Mouse (Mus musculus) Patski (cell line): ENCODE data around the gene Galnt10. TPM values are rescaled to one million over a fixed set of nuclear protein-coding genes. Genes with fewer than 3 reads are reported as not detected.

Source experiments
- ATAC-seq: fragments of 100-300 bp; one replicate; pipeline ENCODE4 v1.8.0; 2021
- CTCF ChIA-PET: fragments of 350-600 bp; sonication (Branson Sonifier 250); formaldehyde crosslinking; loops from one replicate; lab custom pipeline; 2022; ENCODE audit warnings: inconsistent platforms; lab: Charles Lee
- POLR2A ChIA-PET: fragments of 350-600 bp; sonication (Branson Sonifier 250); formaldehyde crosslinking; loops from one replicate; lab custom pipeline; 2022; ENCODE audit warnings: antibody characterized with exemption, inconsistent platforms; lab: Charles Lee
- DNase-seq: peaks from one replicate; pipeline ENCODE4 v3.0.0-alpha.2; 2011; ENCODE audit warnings: low read depth, low spot score
- H3K27me3 ChIP-seq: fragments of 371-371 bp; one replicate; pipeline ENCODE4 v1.5.1; 2021
- CTCF ChIP-seq: fragments of 100-300 bp; IDR thresholded peaks from one replicate; pipeline ENCODE4 v1.5.1; 2021
- in situ Hi-C: fragments of 300-500 bp; cut with MboI; formaldehyde crosslinking; loops from 3 replicates; pipeline ENCODE4 v1.11.1; 2018; ENCODE audit warnings: low pct_unique_long_range_greater_than_20kb, mixed read lengths
- polyA plus RNA-seq: library from polyadenylated mRNA; unstranded; gene quantifications from one replicate; pipeline ENCODE4 v1.2.3, GENCODE M21; 2021

Galnt10 gene
- polyA plus RNA-seq: 74.9 TPM

- POLR2A ChIA-PET: interaction anchor here (0.8 to 1.2 kb wide), 4 partner anchors 17 to 87 kb away, joined by 3 to 4 read pairs (median 3); no protein-coding TSS in a partner anchor
- in situ Hi-C loops: loop anchor here (5.0 kb wide), 1 partner anchor 62 kb away; no protein-coding TSS in a partner anchor
Measured at GRCm38 (mm10) chr11:57645018-57645559, at the start of gene Galnt10. TSS of gene Galnt10 (plus strand) at chr11:57645442.

GRCm38 (mm10) chr11:57595899-57596298 lies 49.3 kb upstream of the Galnt10 start:
- no peaks in the 10 kb centered on the region for H3K27me3 ChIP-seq
- no peak for ATAC-seq
- POLR2A ChIA-PET: no interaction called here
- no peak for DNase-seq
- no peak for TF ChIP-seq CTCF
- CTCF ChIA-PET: no interaction called here
- in situ Hi-C loops: no loop called here

More at GRCm38 (mm10) chr11:57645018-57645559, at the start of gene Galnt10:
- peak; percentile 90 for ATAC-seq
- H3K27me3 ChIP-seq: no peaks in the 10 kb centered on the region
- DNase-seq: peak; percentile 63
- CTCF ChIA-PET: interaction anchor here (1.2 to 1.3 kb wide), 2 partner anchors 30 to 96 kb away, joined by 3 to 7 read pairs; no protein-coding TSS in a partner anchor
- TF ChIP-seq CTCF: no peak

GRCm38 (mm10) chr11:57598161-57598560 lies 47.1 kb upstream of the Galnt10 start:
- no peaks in the 10 kb centered on the region for H3K27me3 ChIP-seq
- CTCF ChIA-PET: interaction anchor here (1.1 kb wide), 1 partner anchor 180 kb away, joined by 3 read pairs; no protein-coding TSS in a partner anchor
- POLR2A ChIA-PET: no interaction called here
- ATAC-seq: no peak
- in situ Hi-C loops: no loop called here
- no peak for DNase-seq
- TF ChIP-seq CTCF: no peak

- DNase-seq (no peak), ATAC-seq (no peak)
- TF ChIP-seq CTCF: no peak
- ChIA-PET CTCF (no interaction called here), POLR2A (no interaction called here)
- H3K27me3 ChIP-seq: peaks cover 3% of the 10 kb centered on the region
- in situ Hi-C loops: no loop called here
Measured at GRCm38 (mm10) chr11:57599304-57599703, 45.9 kb upstream of the Galnt10 start.

DNA sequence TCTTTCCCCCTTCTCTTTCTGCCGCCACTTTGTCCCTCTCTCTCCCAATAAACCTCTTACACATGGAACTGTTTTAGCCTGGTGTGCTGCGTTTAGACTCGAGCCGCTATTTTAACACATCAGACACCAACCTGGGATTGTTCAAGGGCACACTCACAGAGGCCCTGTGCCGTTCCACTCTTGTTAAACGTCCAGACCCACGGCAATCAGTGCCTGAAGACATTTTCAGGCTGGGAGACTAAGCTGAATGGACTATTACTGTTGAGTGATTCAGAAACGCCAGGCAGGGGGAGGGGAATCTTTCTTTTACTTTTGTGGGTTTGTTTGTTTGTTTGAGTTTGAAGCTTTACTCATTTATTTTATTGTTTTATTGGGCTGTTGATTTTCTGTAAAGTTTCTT lies 45.1 kb upstream of the Galnt10 start:
- ChIA-PET POLR2A (no interaction called here), CTCF (no interaction called here)
- in situ Hi-C loops: no loop called here
- no peak for DNase-seq
- no peak for ATAC-seq
- H3K27me3 ChIP-seq: peaks cover 3% of the 10 kb centered on the region
- no peak for TF ChIP-seq CTCF

DNA sequence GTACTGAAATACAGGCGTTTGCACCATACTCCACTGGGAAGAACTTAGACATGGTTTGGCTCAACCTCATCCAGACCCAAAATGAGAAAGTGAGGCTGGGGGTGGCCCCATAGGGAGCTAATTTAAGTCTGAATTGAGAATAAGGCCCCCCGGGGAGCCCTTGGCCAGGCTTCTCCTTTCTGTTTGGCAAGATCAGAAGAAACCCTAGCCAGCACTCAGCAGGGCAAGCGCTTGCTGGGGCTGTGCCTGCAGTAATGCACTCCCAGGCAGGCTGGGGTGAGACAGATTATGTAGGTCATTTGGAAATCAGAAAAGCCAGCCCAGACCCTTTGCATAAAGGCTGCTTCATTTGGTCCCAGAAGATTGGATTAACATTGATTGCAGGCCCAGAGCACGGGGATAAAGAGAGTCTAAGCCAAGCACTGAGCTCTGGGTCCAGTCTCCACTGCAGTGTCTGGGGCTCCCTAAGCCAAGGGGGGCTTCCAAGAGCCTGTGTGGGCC lies 44.6 kb upstream of the Galnt10 start:
- ChIA-PET CTCF (no interaction called here), POLR2A (no interaction called here)
- DNase-seq (no peak), ATAC-seq (no peak)
- in situ Hi-C loops: no loop called here
- peaks cover 3% of the 10 kb centered on the region for H3K27me3 ChIP-seq
- TF ChIP-seq CTCF: no peak

DNA sequence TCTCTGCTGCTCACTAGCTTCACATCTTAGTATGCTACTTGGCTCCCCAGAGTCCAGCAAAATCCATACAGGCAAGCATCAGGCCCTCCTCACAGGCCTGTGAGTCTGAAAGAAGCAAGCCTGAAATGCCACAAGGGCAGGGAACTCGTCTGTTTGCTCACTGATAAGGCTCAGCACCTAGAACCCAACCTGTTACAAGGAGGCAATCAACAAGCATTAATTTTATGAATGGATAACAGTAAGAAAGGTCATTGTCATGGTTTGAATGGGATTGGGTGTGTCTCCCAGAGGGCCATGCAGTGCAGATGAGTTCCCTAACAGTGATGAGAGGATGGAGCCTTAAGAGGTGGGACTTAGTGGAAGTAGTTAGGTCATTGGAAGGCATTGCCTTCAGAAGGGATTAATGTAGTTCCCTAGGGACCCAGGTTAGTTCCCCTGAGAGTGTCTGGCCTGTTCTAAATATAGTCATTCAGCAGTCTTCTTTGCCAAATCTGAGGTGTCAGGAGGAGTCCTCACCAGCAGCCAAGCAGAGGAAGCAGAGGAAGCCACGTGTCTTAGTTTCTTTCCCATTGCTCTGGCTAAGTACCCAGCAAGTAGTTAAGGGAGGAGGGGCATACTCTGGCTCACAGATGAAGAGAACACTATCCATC lies 43.3 kb upstream of the Galnt10 start:
- ChIA-PET POLR2A (no interaction called here), CTCF (no interaction called here)
- ATAC-seq: no peak
- no peak for TF ChIP-seq CTCF
- in situ Hi-C loops: no loop called here
- no peak for DNase-seq
- H3K27me3 ChIP-seq: peaks cover 3% of the 10 kb centered on the region

GRCm38 (mm10) chr11:57605086-57605485 lies 40.2 kb upstream of the Galnt10 start:
- in situ Hi-C loops: no loop called here
- ChIA-PET POLR2A (no interaction called here), CTCF (no interaction called here)
- no peak for TF ChIP-seq CTCF
- H3K27me3 ChIP-seq: peaks cover 3% of the 10 kb centered on the region
- DNase-seq (no peak), ATAC-seq (no peak)

DNA sequence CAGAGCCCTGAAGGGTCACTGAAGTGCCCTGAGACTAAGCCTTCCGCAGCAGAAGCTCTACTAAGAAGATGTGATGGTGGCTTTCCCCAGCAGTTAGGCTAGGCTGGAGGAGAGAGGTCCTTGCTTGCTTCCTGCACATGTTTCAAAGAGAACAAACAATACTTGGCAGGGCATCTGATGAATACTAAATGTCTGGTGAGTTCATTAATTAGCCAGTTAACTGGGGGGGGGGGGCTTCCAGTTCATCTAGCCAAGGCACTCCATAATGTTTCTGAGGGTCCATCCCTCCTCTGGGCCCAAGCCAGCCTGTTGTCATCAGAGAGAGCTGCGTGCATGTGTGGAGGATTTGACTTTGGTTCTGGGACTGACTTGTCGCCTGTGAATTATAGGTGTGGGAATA lies 39.6 kb upstream of the Galnt10 start:
- H3K27me3 ChIP-seq: peaks cover 3% of the 10 kb centered on the region
- CTCF ChIA-PET: no interaction called here
- in situ Hi-C loops: no loop called here
- ATAC-seq (no peak), DNase-seq (no peak)
- TF ChIP-seq CTCF: no peak
- POLR2A ChIA-PET: no interaction called here

GRCm38 (mm10) chr11:57614502-57614901 lies 30.7 kb upstream of the Galnt10 start:
- POLR2A ChIA-PET: no interaction called here
- no peak for ATAC-seq
- in situ Hi-C loops: no loop called here
- TF ChIP-seq CTCF: no peak
- no peaks in the 10 kb centered on the region for H3K27me3 ChIP-seq
- no peak for DNase-seq
- CTCF ChIA-PET: interaction anchor here (1.3 to 2.3 kb wide), 2 partner anchors 65 to 133 kb away, joined by 4 to 6 read pairs; no protein-coding TSS in a partner anchor

DNA sequence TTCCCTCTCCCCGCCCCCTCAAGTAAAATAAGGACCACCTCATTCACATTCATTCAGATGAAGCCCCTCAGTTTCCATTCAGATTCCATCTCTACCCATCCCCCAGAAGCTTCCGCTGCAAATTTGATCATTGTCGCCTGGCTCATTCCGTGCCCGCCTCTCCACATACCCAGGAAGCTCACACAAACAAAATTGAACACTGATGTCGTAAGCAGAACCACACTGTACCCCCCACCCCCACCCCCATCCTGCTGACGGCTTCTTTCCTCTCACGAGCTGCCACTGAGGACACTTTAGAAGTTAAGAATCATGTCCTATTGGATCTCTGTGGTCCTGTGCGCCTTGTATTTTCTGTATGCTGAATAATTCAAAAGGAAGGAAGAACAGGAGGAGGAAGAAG lies 30.0 kb upstream of the Galnt10 start:
- H3K27me3 ChIP-seq: no peaks in the 10 kb centered on the region
- CTCF ChIA-PET: interaction anchor here (2.3 kb wide), 1 partner anchor 66 kb away, joined by 6 read pairs; no protein-coding TSS in a partner anchor
- DNase-seq (no peak), ATAC-seq (no peak)
- POLR2A ChIA-PET: no interaction called here
- in situ Hi-C loops: loop anchor here (5.0 kb wide), 1 partner anchor 157 kb away; no protein-coding TSS in a partner anchor
- no peak for TF ChIP-seq CTCF
